Mouse (Mus musculus) CH12.LX (cell line): ENCODE measurements around the gene Agpat3. TPM values are rescaled to one million over a fixed set of nuclear protein-coding genes. Genes with fewer than 3 reads are reported as not detected.

Experiments used
- DNase-seq: peaks from one replicate; pipeline ENCODE4 v3.0.0-alpha.2; 2013; ENCODE audit errors: extremely low read depth
- H3K27ac ChIP-seq: 2 replicates; pipeline ENCODE4 v1.5.1; 2012; ENCODE audit warnings: low read depth, mild to moderate bottlenecking, control low read depth, moderate library complexity; ENCODE audit not compliant: insufficient read depth
- H3K27me3 ChIP-seq: replicated peaks from 2 replicates; pipeline ENCODE3; 2012; ENCODE audit warnings: inconsistent platforms
- H3K36me3 ChIP-seq, 2 experiments: replicated peaks in 1 of 2; 2 replicates each; pipeline versions ENCODE3 to v1.6.1; 2012; ENCODE audit warnings: inconsistent platforms in 1 of 2, low read length in 1 of 2, mild to moderate bottlenecking in 1 of 2, mixed read lengths in 1 of 2, moderate library complexity in 1 of 2; ENCODE audit not compliant: control insufficient read depth in 1 of 2, insufficient read depth in 1 of 2
- H3K4me1 ChIP-seq, 2 experiments: 2 replicates each; pipeline ENCODE4 v1.6.1; 2012; ENCODE audit warnings: inconsistent platforms in 1 of 2, moderate library complexity in 1 of 2; ENCODE audit not compliant: insufficient read depth in 2 of 2, control insufficient read depth in 1 of 2
- H3K4me2 ChIP-seq: 2 replicates; pipeline ENCODE4 v1.6.1; 2012; ENCODE audit warnings: low read depth, mild to moderate bottlenecking, control low read depth; ENCODE audit not compliant: poor library complexity, insufficient read depth, severe bottlenecking
- H3K4me3 ChIP-seq, 3 experiments: fragments of 150-350 bp in 1 of 3; sonication (generic) in 1 of 3; replicated peaks in 1 of 3; 2 replicates each; pipeline versions ENCODE3 to v1.5.1; 2011 to 2012; ENCODE audit warnings: low read depth in 2 of 3, low read length in 2 of 3, mild to moderate bottlenecking in 2 of 3, moderate library complexity in 2 of 3, control low read depth in 1 of 3, improper control_type of control experiment in 1 of 3, inconsistent platforms in 1 of 3, mixed read lengths in 1 of 3; ENCODE audit not compliant: poor library complexity in 1 of 3
- H3K79me2 ChIP-seq: replicated peaks from 2 replicates; pipeline ENCODE4 v1.6.1; 2012; ENCODE audit warnings: mild to moderate bottlenecking, moderate library complexity; ENCODE audit not compliant: control insufficient read depth, poor library complexity, insufficient read depth, severe bottlenecking; ENCODE audit errors: extremely low read depth
- H3K9ac ChIP-seq: 2 replicates; pipeline ENCODE4 v1.6.1; 2012; ENCODE audit warnings: low read depth, mild to moderate bottlenecking, control low read depth, moderate library complexity; ENCODE audit not compliant: insufficient read depth
- H3K9me3 ChIP-seq: replicated peaks from 2 replicates; pipeline ENCODE3; 2012; ENCODE audit warnings: low read length, inconsistent platforms, mixed read lengths
- BHLHE40 ChIP-seq: IDR thresholded peaks from 2 replicates; pipeline ENCODE4 v1.6.1; 2011; ENCODE audit warnings: mild to moderate bottlenecking, low read depth, low read length, improper control_type of control experiment
- CHD1 ChIP-seq: IDR thresholded peaks from 2 replicates; pipeline ENCODE4 v1.6.1; 2012; ENCODE audit warnings: low read depth, low read length, improper control_type of control experiment, inconsistent platforms
- CHD2 ChIP-seq: IDR thresholded peaks from 2 replicates; pipeline ENCODE4 v1.6.1; 2011; ENCODE audit warnings: low read length, improper control_type of control experiment
- CTCF ChIP-seq, 2 experiments: IDR thresholded peaks in 1 of 2; conservative IDR thresholded peaks in 1 of 2; 2 replicates each; pipeline ENCODE4 v1.5.1; 2011 to 2012; ENCODE audit warnings: low read depth in 2 of 2, low read length in 2 of 2, improper control_type of control experiment in 1 of 2, inconsistent platforms in 1 of 2, mild to moderate bottlenecking in 1 of 2, moderate library complexity in 1 of 2
- E2F4 ChIP-seq: IDR thresholded peaks from 2 replicates; pipeline ENCODE4 v1.6.1; 2011; ENCODE audit warnings: low read depth, low read length, improper control_type of control experiment; ENCODE audit not compliant: insufficient replicate concordance
- ELF1 ChIP-seq: IDR thresholded peaks from 2 replicates; pipeline ENCODE4 v1.6.1; 2014; ENCODE audit warnings: low read depth, mild to moderate bottlenecking, inconsistent platforms, low read length, improper control_type of control experiment
- EP300 ChIP-seq: IDR thresholded peaks from 2 replicates; pipeline ENCODE4 v1.6.1; 2011; ENCODE audit warnings: low read length, improper control_type of control experiment
- ETS1 ChIP-seq: conservative IDR thresholded peaks from 2 replicates; pipeline ENCODE4 v1.6.1; 2012; ENCODE audit warnings: low read depth, mild to moderate bottlenecking, inconsistent platforms, low read length, improper control_type of control experiment, moderate library complexity
- GABPA ChIP-seq: IDR thresholded peaks from 2 replicates; pipeline ENCODE4 v1.6.1; 2012; ENCODE audit warnings: low read depth, low read length, improper control_type of control experiment, inconsistent platforms; ENCODE audit not compliant: insufficient replicate concordance
- HCFC1 ChIP-seq: IDR thresholded peaks from 2 replicates; pipeline ENCODE4 v1.6.1; 2012; ENCODE audit warnings: low read depth, mild to moderate bottlenecking, inconsistent platforms, low read length, improper control_type of control experiment
- IRF4 ChIP-seq: IDR thresholded peaks from 2 replicates; pipeline ENCODE4 v1.6.1; 2014; ENCODE audit warnings: low read depth, mild to moderate bottlenecking, inconsistent platforms, low read length, improper control_type of control experiment
- KAT2A ChIP-seq: IDR thresholded peaks from 2 replicates; pipeline ENCODE4 v1.6.1; 2012; ENCODE audit warnings: low read length, improper control_type of control experiment, inconsistent platforms; ENCODE audit not compliant: insufficient replicate concordance
- MAFK ChIP-seq: IDR thresholded peaks from 2 replicates; pipeline ENCODE4 v1.6.1; 2011; ENCODE audit warnings: low read length, improper control_type of control experiment; ENCODE audit not compliant: insufficient replicate concordance
- MAX ChIP-seq: IDR thresholded peaks from 2 replicates; pipeline ENCODE4 v1.6.1; 2011; ENCODE audit warnings: low read length, improper control_type of control experiment
- MAZ ChIP-seq: IDR thresholded peaks from 2 replicates; pipeline ENCODE4 v1.6.1; 2012; ENCODE audit warnings: low read depth, mild to moderate bottlenecking, inconsistent platforms, low read length, improper control_type of control experiment, moderate library complexity
- MEF2A ChIP-seq: IDR thresholded peaks from 2 replicates; pipeline ENCODE4 v1.6.1; 2014; ENCODE audit warnings: low read depth, mild to moderate bottlenecking, inconsistent platforms, low read length, improper control_type of control experiment, borderline replicate concordance
- MXI1 ChIP-seq: IDR thresholded peaks from 2 replicates; pipeline ENCODE4 v1.6.1; 2011; ENCODE audit warnings: mild to moderate bottlenecking, low read depth, low read length, improper control_type of control experiment
- MYC ChIP-seq: IDR thresholded peaks from 2 replicates; pipeline ENCODE4 v1.6.1; 2011; ENCODE audit warnings: low read depth, mild to moderate bottlenecking, improper control_type of control experiment, low read length
- NELFE ChIP-seq: IDR thresholded peaks from 2 replicates; pipeline ENCODE4 v1.6.1; 2011; ENCODE audit warnings: low read depth, low read length, improper control_type of control experiment
- NRF1 ChIP-seq: IDR thresholded peaks from 2 replicates; pipeline ENCODE4 v1.6.1; 2014; ENCODE audit warnings: low read depth, mild to moderate bottlenecking, inconsistent platforms, low read length, improper control_type of control experiment, moderate library complexity
- PAX5 ChIP-seq: IDR thresholded peaks from 2 replicates; pipeline ENCODE4 v1.6.1; 2012; ENCODE audit warnings: low read length, inconsistent platforms, mixed read lengths
- POLR2A ChIP-seq: IDR thresholded peaks from 2 replicates; pipeline ENCODE4 v1.6.1; 2011; ENCODE audit warnings: low read depth, mild to moderate bottlenecking, improper control_type of control experiment, low read length
- RAD21 ChIP-seq: IDR thresholded peaks from 2 replicates; pipeline ENCODE4 v1.6.1; 2011; ENCODE audit warnings: low read depth, mild to moderate bottlenecking, low read length, improper control_type of control experiment, moderate library complexity
- RCOR1 ChIP-seq: conservative IDR thresholded peaks from 2 replicates; pipeline ENCODE4 v1.6.1; 2012; ENCODE audit warnings: low read depth, mild to moderate bottlenecking, inconsistent platforms, low read length, improper control_type of control experiment
- SIN3A ChIP-seq: IDR thresholded peaks from 2 replicates; pipeline ENCODE4 v1.6.1; 2012; ENCODE audit warnings: low read length, improper control_type of control experiment, inconsistent platforms
- TBP ChIP-seq: conservative IDR thresholded peaks from 2 replicates; pipeline ENCODE4 v1.6.1; 2011; ENCODE audit warnings: low read depth, low read length, improper control_type of control experiment
- TCF12 ChIP-seq: IDR thresholded peaks from 2 replicates; pipeline ENCODE4 v1.6.1; 2014; ENCODE audit warnings: low read depth, mild to moderate bottlenecking, inconsistent platforms, low read length, improper control_type of control experiment
- UBTF ChIP-seq: IDR thresholded peaks from 2 replicates; pipeline ENCODE4 v1.6.1; 2012; ENCODE audit warnings: low read depth, mild to moderate bottlenecking, inconsistent platforms, low read length, improper control_type of control experiment, moderate library complexity
- USF1 ChIP-seq: IDR thresholded peaks from 2 replicates; pipeline ENCODE4 v1.6.1; 2014; ENCODE audit warnings: low read depth, mild to moderate bottlenecking, inconsistent platforms, low read length, improper control_type of control experiment
- ZC3H11A ChIP-seq: IDR thresholded peaks from 2 replicates; pipeline ENCODE4 v1.6.1; 2012; ENCODE audit warnings: low read depth, mild to moderate bottlenecking, inconsistent platforms, low read length, improper control_type of control experiment
- ZMIZ1 ChIP-seq: IDR thresholded peaks from 2 replicates; pipeline ENCODE4 v1.6.1; 2012; ENCODE audit warnings: low read depth, mild to moderate bottlenecking, inconsistent platforms, low read length, improper control_type of control experiment
- ZNF384 ChIP-seq: IDR thresholded peaks from 2 replicates; pipeline ENCODE4 v1.6.1; 2012; ENCODE audit warnings: low read depth, low read length, improper control_type of control experiment, inconsistent platforms
- dilution Hi-C: fragments of 300-500 bp; cut with MboI; formaldehyde crosslinking; loops from 2 replicates; pipeline ENCODE4 v1.14.3; 2020; ENCODE audit warnings: low sequenced_read_pairs; ENCODE audit not compliant: extremely low pct_unique_long_range_greater_than_20kb, extremely low pct_ligation_motif_present
- in situ Hi-C: fragments of 300-500 bp; cut with MboI; formaldehyde crosslinking; loops from 3 replicates; pipeline ENCODE4 v1.14.3; 2019; ENCODE audit warnings: low sequenced_read_pairs, low pct_ligation_motif_present, low pct_unique_long_range_greater_than_20kb, mixed read lengths
- polyA plus RNA-seq: library from polyadenylated mRNA; unstranded; fragments of >175 nt; gene quantifications from 2 replicates; pipeline ENCODE4 v1.2.1, GENCODE M21; 2012; ENCODE audit warnings: low read depth; ENCODE audit not compliant: insufficient read length
- total RNA-seq, 2 experiments: library from RNA; depleted of rRNA; stranded (reverse); fragments of 300-350 nt in 1 of 2; fragments of >200 nt in 1 of 2; gene quantifications; 2 replicates each; pipeline ENCODE4 v1.2.3; 2012 to 2014

The Agpat3 gene
- total and polyA plus RNA-seq, 3 experiments = 36.7 to 67.2 (median 63.1) TPM

GRCm38 (mm10) chr10:78265881-78266280 is 86.4 kb downstream of the Agpat3 start:
- DNase-seq = no peak
- H3K27ac ChIP-seq = no peak overlapping the region

GRCm38 (mm10) chr10:78264735-78265134 is 87.6 kb downstream of the Agpat3 start:
- H3K9ac ChIP-seq = 0 out of 2 replicates have a peak overlapping the region, but pooled peaks have one; percentile 27
- DNase-seq = peak; percentile 97
- peaks cover 21% of the 10 kb centered on the region for H3K9me3 ChIP-seq
- H3K27ac ChIP-seq = peak overlapping the region; percentile 84
- peaks cover 13 to 37% of the 10 kb centered on the region in 2 experiments for H3K4me1 ChIP-seq
- no peaks in the 10 kb centered on the region for H3K36me3 ChIP-seq
- no peaks in the 10 kb centered on the region for H3K27me3 ChIP-seq
- in situ Hi-C loops = no loop called here
- no peaks in the 10 kb centered on the region for H3K79me2 ChIP-seq
- dilution Hi-C loops = no loop called here
- H3K4me3 ChIP-seq = no peak overlapping the region
- peak; percentile 82 for TF ChIP-seq IRF4
- peak; percentile 90 for TF ChIP-seq EP300
- no peak for TF ChIP-seq GABPA
- TF ChIP-seq BHLHE40 = peak; percentile 85
- TF ChIP-seq MAX = no peak; the same call in 1 of the 2 replicates
- no peak for TF ChIP-seq NELFE
- TF ChIP-seq RCOR1 = 0 out of 2 replicates have a peak, but pooled peaks have one; percentile 34
- 0 out of 2 replicates have a peak, but pooled peaks have one; percentile 14 for TF ChIP-seq NRF1
- no peak for TF ChIP-seq POLR2A
- peak; percentile 55; the same call in 1 of the 2 replicates for TF ChIP-seq CHD2
- TF ChIP-seq SIN3A = peak; percentile 87
- TF ChIP-seq TCF12 = peak; percentile 99
- TF ChIP-seq PAX5 = no peak
- TF ChIP-seq MAFK = peak; percentile 70; the same call in 1 of the 2 replicates
- TF ChIP-seq ELF1 = peak; percentile 66; the same call in 1 of the 2 replicates
- TF ChIP-seq ZC3H11A = no peak
- no peak for TF ChIP-seq USF1
- TF ChIP-seq MEF2A = peak; percentile 89
- TF ChIP-seq ETS1 = peak; percentile 91
- no peak for TF ChIP-seq MXI1
- no peak for TF ChIP-seq UBTF
- no peak; the same call in 1 of the 2 replicates for TF ChIP-seq ZMIZ1
- TF ChIP-seq MYC = peak; percentile 59; the same call in 1 of the 2 replicates
- TF ChIP-seq KAT2A = no peak
- TF ChIP-seq TBP = peak; percentile 51; the same call in 1 of the 2 replicates
- no peak for TF ChIP-seq E2F4
- TF ChIP-seq ZNF384 = no peak
- peak; percentile 62 for TF ChIP-seq MAZ
- peak; percentile 66 for TF ChIP-seq HCFC1
- no peak for TF ChIP-seq CHD1
- no peak; the same call in 1 of the 2 replicates for TF ChIP-seq RAD21
- peak overlapping the region; percentile 30 for H3K4me2 ChIP-seq

More at GRCm38 (mm10) chr10:78265881-78266280, 86.4 kb downstream of the Agpat3 start:
- Histone ChIP-seq H3K4me2 (no peak overlapping the region), H3K4me1 (peaks cover 7 to 30% of the 10 kb centered on the region in 2 experiments), H3K9me3 (peaks cover 21% of the 10 kb centered on the region), H3K79me2 (no peaks in the 10 kb centered on the region), H3K36me3 (peaks cover under 1 to 9% of the 10 kb centered on the region in 2 experiments), H3K9ac (no peak overlapping the region), H3K27me3 (no peaks in the 10 kb centered on the region), H3K4me3 (no peak overlapping the region)
- dilution Hi-C loops (no loop called here), in situ Hi-C loops (no loop called here)
- TF ChIP-seq KAT2A (no peak), NRF1 (no peak), CTCF (conservative IDR thresholded peaks at IDR 0.05 in 1 of 2, IDR thresholded peaks at IDR 0.05 in 1 of 2; ENCODE audit: low read depth in 2 of 2, low read length in 2 of 2) (0 out of 4 replicates have a peak, but pooled peaks of 1 of the 2 experiments have one; percentile 14)
